Mouse (Mus musculus) layer of hippocampus, adult 2 months (tissue): ENCODE results near the gene Dusp23. TPM values are rescaled to one million over a fixed set of nuclear protein-coding genes. Genes with fewer than 3 reads are reported as not detected.

Source experiments
- DNase-seq, 2 experiments: peaks; one replicate each; pipeline ENCODE4 v3.0.0; 2022; ENCODE audit warnings: low spot score in 2 of 2
- H3K27ac ChIP-seq: fragments of 200-600 bp; 2 replicates; pipeline ENCODE4 v1.8.1; 2022
- H3K4me3 ChIP-seq: fragments of 200-600 bp; 2 replicates; pipeline ENCODE4 v1.8.1; 2022; ENCODE audit warnings: mild to moderate bottlenecking
- CTCF ChIP-seq: fragments of 200-600 bp; conservative IDR thresholded peaks from 2 replicates; pipeline ENCODE4 v1.8.1; 2022; ENCODE audit warnings: antibody characterized with exemption, mild to moderate bottlenecking, moderate library complexity
- long read RNA-seq, 2 experiments: library from polyadenylated mRNA; stranded (forward); transcript quantifications; one replicate each; pipeline ENCODE4 v2.0.0; 2021; ENCODE audit warnings: borderline mapping rate in 2 of 2
- total RNA-seq, 2 experiments: library from RNA; stranded (reverse); gene quantifications; 2 replicates each; pipeline ENCODE4 v1.2.3; 2021

Gene Dusp23
- total RNA-seq: 1 to 10 TPM; 6.6 to 7.5 TPM
- long read RNA-seq, experiment 1, partial matches to known transcripts: 0 of 4 reads
- long read RNA-seq, experiment 1, other reads (novel, unspliced or antisense): 0 of 4 reads
- long read RNA-seq, experiment 2, transcript Dusp23-201 (2 exons, 1,410 nt): major isoform, 10 of 10 reads
- long read RNA-seq, experiment 2, partial matches to known transcripts: 0 of 10 reads
- long read RNA-seq, experiment 2, other reads (novel, unspliced or antisense): 0 of 10 reads

DNA sequence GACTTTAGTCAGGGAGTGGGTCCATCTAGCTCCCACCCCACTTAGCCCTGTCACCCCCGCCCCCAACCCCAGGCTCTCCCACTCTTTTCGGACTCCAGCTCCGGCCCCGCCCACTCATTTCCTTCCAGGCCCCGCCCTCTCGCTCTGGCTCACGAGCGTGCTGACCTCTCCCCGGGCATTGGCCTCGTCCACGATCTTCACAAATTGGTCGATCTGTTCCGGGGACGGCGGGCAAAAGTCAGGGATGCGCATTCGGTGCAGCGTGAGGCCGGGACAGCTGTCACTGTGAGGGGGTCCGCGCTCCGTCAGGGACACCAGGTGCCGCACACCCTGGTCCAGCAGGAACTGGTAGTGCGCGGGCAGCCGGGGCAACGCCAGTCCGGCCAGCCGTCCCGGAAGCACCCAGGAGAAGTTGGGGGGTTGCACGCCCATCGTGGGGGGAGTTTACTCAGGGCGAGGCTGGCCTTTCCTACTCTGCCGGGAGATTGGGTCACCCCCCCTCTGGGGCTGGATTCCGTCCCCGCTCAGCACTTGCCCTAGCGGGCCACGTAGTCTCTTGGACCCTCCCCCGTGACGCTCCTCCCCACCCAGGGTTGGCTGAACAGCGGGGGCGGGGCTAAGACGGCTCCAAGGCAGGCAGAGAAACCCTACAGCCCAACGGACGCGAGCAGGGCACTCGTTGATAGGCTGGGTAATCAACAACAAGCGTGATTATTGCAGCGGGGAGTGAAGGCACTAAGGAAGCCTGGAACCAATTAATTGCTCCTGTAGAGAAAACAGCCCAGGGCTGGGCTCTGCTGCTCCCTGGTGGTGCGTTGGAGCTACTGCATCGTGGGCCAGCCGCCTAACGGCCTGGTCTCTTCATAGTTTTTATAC lies at the start of gene Dusp23:
Dusp23 (minus strand) TSS at position 512 of the 876 bp plus-strand sequence.
- peak; percentile 99 for TF ChIP-seq CTCF
- peak within 1 kb of the TSS; percentile 71 for H3K4me3 ChIP-seq

DNA sequence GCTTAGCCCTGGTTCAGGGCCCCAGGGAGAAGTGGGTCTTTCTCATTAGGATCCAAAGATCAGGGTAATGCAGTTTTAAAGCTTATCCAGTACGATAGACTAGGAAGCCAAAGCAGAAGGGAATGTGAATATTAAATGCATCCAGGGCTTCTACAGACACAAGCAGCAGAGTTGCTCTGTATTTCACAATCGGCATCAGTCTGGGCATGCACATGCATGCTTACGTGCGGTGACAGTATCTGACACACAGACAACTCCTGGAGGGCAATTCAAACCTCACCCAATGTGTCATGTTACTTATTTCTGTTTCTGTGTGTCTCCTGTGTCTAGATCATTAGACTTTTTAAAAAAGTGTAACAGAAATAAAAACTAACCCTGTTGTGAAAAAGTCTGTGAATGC lies 48.0 kb upstream of the Dusp23 start:
- no peak for TF ChIP-seq CTCF
- Histone ChIP-seq H3K27ac (no peak overlapping the region), H3K4me3 (no peak overlapping the region)
- no peak for DNase-seq

More for the DNA sequence above, at the start of gene Dusp23:
- H3K27ac ChIP-seq: peak within 1 kb of the TSS; percentile 95
- peak; percentile 95 to 96 for DNase-seq

DNA sequence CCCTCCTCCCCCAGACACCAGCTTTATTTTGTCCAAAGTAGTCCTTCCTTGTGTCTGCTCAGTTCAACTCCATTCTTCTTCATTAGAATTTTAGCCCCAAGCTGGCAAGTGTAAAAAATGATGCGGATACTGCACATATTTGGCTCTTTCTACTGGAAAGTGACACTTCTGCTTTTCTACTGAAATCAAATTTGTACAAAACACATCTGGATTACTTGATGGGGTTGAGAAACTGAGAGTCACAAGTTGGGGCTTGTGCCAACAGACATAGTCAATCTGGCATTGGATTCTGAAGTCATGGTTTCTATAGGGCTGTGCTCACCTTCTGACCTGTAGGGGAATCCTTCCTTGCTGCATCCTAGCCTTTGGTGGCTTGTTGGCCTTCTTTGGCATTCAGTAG lies 38.0 kb upstream of the Dusp23 start:
- DNase-seq: no peak
- no peak overlapping the region for H3K4me3 ChIP-seq
- no peak for TF ChIP-seq CTCF
- no peak overlapping the region for H3K27ac ChIP-seq

DNA sequence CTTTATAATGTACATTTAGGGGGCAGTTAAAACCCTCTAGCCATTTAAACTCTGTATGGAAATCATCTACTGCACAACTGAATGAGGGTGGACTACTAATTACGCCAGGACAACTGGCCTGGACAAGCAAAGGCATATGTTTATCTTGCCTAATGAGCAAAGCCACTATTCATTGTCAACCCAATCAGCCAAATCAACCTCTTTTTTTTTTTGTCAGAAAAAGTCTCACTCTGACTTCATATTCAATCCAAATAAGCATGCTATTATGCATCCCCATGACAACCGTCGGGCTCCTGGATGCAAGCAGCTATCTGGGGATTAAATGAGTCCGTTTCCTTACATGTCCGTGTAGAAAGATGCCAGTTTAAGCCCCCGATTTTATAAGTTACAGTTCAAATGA lies 34.8 kb upstream of the Dusp23 start:
- peak in 1 of 2 experiments; percentile 11 for DNase-seq
- TF ChIP-seq CTCF: no peak
- Histone ChIP-seq H3K27ac (peak overlapping the region; percentile 53), H3K4me3 (0 out of 2 replicates have a peak overlapping the region, but pooled peaks have one; percentile 10)

DNA sequence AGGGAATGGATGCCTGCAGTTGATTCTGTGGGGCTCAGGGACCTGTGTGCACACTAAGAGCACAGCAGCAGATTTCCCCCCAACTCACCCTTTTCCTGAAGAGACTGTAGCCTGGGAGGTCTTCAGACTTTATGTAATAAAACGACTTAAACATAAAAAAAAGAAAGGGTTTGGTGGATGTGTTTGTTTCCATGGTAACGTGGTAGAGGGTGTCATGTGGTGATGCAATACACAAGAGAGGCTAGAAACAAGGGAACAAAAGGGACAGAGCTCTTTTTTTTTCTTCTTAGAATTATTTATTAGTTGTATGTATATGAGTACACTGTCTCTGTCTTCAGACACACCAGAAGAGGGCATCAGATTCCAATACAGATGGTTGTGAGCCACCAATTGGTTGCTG lies 32.7 kb upstream of the Dusp23 start:
- Histone ChIP-seq H3K4me3 (no peak overlapping the region), H3K27ac (no peak overlapping the region)
- DNase-seq: no peak

DNA sequence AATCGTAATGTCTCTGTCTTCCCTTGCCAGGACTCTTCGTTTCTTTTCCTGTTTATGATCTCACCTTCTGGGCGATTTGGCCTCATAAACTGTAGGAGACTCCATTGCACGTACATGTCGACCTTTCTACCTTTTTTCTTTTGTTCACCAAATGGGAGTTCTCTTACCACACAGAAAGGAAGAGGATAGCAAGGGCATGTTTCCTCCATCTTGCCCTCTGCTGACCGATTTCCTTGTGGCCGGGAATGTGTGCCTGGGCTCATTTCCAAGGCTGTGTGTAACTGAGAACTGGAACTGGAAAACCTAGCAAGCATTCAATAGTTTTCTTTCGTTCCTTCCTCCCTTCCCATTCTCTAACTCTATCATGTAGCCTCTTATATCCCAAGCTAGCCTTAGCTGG lies 26.9 kb upstream of the Dusp23 start:
- H3K4me3 ChIP-seq: no peak overlapping the region
- TF ChIP-seq CTCF: no peak
- no peak overlapping the region for H3K27ac ChIP-seq
- no peak for DNase-seq

More for the DNA sequence above, 32.7 kb upstream of the Dusp23 start:
- TF ChIP-seq CTCF: no peak

DNA sequence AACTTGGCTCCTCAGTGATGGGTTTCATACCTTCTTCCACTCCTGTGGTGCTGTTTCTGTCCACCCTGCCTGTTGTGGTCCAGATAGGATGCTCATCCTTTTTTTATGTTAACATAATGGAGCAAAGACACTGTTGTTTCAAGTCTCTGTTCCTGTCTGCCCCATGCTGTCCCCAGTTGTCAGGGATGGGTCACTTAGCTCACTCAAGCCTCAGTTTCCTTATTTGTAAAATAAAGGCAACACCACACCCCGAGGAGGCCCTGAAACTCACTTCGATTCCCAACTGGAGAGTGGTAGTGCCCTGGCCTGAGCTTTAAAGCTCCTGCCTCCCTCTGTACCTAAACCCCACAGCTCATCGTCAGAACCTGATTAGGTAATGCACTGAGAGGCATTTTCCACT lies 24.5 kb upstream of the Dusp23 start:
- TF ChIP-seq CTCF: no peak
- no peak for DNase-seq
- Histone ChIP-seq H3K27ac (no peak overlapping the region), H3K4me3 (no peak overlapping the region)

DNA sequence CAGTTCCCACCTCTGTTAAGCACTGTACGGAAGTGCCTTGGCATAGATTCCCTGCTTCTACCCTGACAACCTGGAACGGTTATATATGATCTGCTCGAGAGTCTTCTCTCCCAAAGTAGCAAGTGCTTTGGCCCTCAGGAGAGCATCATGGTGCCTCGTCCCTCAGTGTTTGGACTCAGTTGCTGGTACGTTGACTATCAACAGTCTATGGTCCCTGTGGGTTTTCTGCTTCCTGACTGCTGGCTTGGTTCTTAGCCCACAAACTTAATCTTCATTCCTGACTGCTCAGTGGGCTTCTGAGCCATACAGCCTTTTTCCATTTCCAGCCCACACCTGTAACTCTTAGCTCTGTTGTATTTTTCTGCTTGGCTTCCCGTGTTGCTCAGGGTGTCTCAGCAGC lies 21.1 kb upstream of the Dusp23 start:
- H3K27ac ChIP-seq: no peak overlapping the region
- no peak for DNase-seq
- TF ChIP-seq CTCF: no peak
- H3K4me3 ChIP-seq: no peak overlapping the region

DNA sequence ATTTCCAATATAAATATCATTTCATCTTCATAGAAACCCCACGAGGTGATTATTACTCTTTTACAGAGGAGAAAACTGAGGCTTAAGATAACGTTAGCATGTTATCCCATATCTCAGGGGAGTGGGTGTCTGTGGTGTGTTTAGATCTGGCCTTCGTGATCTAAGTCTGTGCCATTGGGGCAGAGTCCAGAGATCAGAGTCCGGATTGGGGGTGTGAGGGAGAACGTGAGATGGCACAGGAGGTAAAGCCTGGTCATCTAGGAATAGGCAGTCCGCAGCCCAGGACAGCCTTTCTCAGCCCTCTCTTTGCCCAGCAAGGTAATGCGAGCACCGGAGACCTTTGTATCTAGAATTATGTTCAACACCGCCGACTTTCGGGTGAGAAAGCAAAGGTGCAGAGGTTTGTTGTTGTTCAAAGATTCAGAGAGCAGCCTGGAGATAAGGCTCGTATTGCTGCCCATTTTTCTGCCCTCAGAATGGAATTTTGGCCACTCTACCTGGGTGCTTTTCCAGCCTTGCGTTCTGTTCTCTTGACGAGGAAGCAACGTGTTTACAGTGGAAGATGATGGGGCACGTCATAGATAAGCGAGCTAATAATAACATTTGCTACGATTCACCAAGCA lies 19.4 kb upstream of the Dusp23 start:
- TF ChIP-seq CTCF: no peak
- Histone ChIP-seq H3K4me3 (no peak overlapping the region), H3K27ac (no peak overlapping the region)
- DNase-seq: no peak

DNA sequence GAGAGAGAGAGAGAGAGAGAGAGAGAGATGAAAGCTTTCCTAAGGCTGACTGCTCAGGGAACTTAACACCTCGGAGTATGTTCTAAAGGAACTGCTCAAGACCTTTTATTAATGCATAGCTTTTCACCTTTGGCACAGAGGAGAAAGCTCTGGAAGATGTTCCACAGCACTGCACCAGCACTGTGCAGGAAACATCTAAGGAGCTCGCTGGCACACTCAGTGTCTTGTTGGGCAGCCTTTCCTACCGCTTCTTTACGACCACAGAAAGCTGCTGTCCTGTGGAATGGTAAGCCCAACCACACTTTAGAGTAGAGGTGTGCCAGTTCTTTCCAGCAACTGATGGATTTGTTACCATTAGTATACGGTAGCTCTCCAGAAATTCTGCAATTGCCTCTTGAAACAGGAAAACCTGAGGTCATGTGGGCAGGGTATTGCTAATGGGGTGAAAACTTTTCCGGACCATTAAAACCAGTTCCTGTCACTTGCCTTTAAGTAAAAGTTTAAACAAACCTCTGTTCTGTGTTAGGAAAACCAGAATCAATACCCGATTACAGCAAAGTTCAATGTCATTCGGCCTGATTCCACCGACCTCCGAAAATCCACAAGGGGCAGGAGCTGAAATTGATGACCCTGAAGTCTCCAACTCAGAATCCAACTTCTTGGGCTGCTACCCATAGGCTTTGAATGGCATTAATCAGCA lies 18.7 kb upstream of the Dusp23 start:
- DNase-seq: no peak
- TF ChIP-seq CTCF: no peak
- Histone ChIP-seq H3K4me3 (no peak overlapping the region), H3K27ac (no peak overlapping the region)

DNA sequence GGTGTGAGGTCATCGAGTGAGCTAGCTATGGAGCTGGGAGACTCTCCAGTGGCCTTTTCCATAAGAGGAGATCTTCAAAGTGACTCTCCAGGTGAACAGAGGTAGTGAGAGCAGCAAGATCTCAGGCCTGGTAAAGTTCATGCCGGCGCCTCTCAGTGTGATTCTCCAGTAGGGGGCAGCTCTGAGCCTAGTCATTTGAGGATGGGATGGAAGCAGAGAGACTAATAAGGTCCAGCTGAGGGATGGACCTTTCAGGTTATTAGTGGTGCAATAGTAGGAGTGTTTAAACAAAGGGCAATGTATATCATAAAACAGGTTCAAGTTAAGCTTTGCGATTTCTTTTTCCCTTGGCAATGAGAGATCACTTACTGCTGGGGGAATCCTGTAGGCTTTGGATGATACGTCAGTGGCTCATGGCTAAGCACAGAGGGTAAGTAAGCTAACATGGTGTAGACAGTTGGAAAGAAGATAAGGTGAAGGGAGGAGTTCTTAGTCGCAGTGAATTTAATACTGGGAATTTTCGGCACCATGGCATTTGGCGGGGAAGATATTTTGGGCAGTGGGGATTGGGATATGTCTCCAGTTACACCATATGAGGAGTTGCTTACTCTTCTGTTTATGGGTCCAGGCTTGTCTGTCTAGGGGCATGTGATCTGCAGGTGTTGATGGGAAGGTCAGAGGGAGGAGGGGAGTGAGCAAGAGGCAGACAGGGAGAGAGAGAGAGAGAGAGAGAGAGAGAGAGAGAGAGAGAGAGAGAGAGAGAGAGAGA lies 17.9 kb upstream of the Dusp23 start:
- TF ChIP-seq CTCF: peak; percentile 81
- no peak overlapping the region for H3K4me3 ChIP-seq
- no peak for DNase-seq
- H3K27ac ChIP-seq: no peak overlapping the region

DNA sequence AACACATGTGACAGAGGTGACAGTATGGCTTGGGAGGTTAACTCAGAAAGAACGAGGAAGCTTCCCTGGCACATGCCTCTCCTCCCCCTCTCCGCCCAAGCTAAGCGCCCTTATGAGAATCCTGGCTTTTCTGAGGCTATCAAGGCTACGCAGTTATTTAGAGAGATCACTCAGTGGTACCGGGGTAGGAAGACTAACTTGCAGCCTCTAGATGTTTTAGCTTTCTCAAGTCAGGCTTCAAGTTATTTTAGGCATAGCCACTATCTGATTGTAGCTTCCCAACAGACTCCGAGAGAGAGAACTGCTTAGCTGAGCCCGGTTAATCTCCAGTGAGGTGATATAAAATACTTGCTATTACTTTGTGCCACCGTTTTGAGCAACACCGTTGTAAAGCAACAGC lies 16.6 kb upstream of the Dusp23 start:
- Histone ChIP-seq H3K4me3 (no peak overlapping the region), H3K27ac (no peak overlapping the region)
- no peak for TF ChIP-seq CTCF
- DNase-seq: no peak
